Mouse (Mus musculus) hindbrain, postnatal 0 days (tissue): ENCODE results near the gene Pus7. TPM values are rescaled to one million over a fixed set of nuclear protein-coding genes. Genes with fewer than 3 reads are reported as not detected.

ENCODE experiments used
- ATAC-seq: fragments of 200-750 bp; cut with Nextera tagmentation; 2 replicates; pipeline ENCODE4 v1.8.0; 2017; ENCODE audit warnings: mild to moderate bottlenecking, moderate TSS enrichment, moderate library complexity
- DNase-seq: peaks from one replicate; pipeline ENCODE4 v3.0.0-alpha.2; 2015; ENCODE audit warnings: low spot score
- H3K27ac ChIP-seq: fragments of 300-500 bp; sonication (generic); 2 replicates; pipeline ENCODE4 v1.5.1; 2014; ENCODE audit warnings: mild to moderate bottlenecking
- H3K27me3 ChIP-seq: fragments of 300-500 bp; sonication (generic); 2 replicates; pipeline ENCODE4 v1.6.1; 2014; ENCODE audit warnings: low read length, mixed read lengths; ENCODE audit not compliant: insufficient read depth
- H3K36me3 ChIP-seq: fragments of 300-500 bp; sonication (generic); 2 replicates; pipeline ENCODE4 v1.6.1; 2014; ENCODE audit warnings: low read length, mixed read lengths; ENCODE audit not compliant: insufficient read depth
- H3K4me1 ChIP-seq: fragments of 300-500 bp; sonication (generic); 2 replicates; pipeline ENCODE4 v1.6.1; 2014; ENCODE audit warnings: antibody characterized with exemption, low read length, mixed read lengths; ENCODE audit not compliant: insufficient read depth
- H3K4me2 ChIP-seq: fragments of 300-500 bp; sonication (generic); 2 replicates; pipeline ENCODE4 v1.6.1; 2014; ENCODE audit warnings: low read depth, mild to moderate bottlenecking, low read length, moderate library complexity, mixed read lengths
- H3K4me3 ChIP-seq: fragments of 300-500 bp; sonication (generic); 2 replicates; pipeline ENCODE4 v1.5.1; 2014; ENCODE audit warnings: low read length
- H3K9ac ChIP-seq: fragments of 300-500 bp; sonication (generic); replicated peaks from 2 replicates; pipeline ENCODE4 v1.6.1; 2014; ENCODE audit warnings: mild to moderate bottlenecking, low read length, moderate library complexity, mixed read lengths
- H3K9me3 ChIP-seq: fragments of 300-500 bp; sonication (generic); 2 replicates; pipeline ENCODE4 v1.6.1; 2016; ENCODE audit warnings: low read length, mixed read lengths
- CTCF ChIP-seq: IDR thresholded peaks from 2 replicates; pipeline ENCODE4 v1.5.1; 2016; ENCODE audit warnings: antibody characterized with exemption, control low read depth, low read depth
- WGBS: fragments of 180-500 bp; shearing (Covaris S2); extraction: QIAGEN DNeasy Blood & Tissue Kit; methylation state at CpG from one replicate; pipeline ENCODE4 v1.1.7; 2014; 5-methylcytosine and 5-hydroxymethylcytosine counted together
- polyA plus RNA-seq: library from polyadenylated mRNA; unstranded; fragments of >200 nt; fragmentation: Nextera tagmentation; extraction: Ambion mirVana; gene quantifications from 2 replicates; pipeline ENCODE4 v1.2.1, GENCODE M21; 2015
- total RNA-seq: library from RNA; depleted of rRNA; stranded (reverse); fragments of >200 nt; gene quantifications from 2 replicates; pipeline ENCODE4 v1.2.3, GENCODE M21; 2014

Gene Pus7
- total and polyA plus RNA-seq, 2 experiments from 2014 or later: 8.7 to 14.4 TPM

- no peak overlapping the region for H3K27ac ChIP-seq
- H3K4me2 ChIP-seq: no peak overlapping the region
- H3K27me3 ChIP-seq: no peaks in the 10 kb centered on the region
- H3K9me3 ChIP-seq: no peaks in the 10 kb centered on the region
- DNase-seq: no peak
- ATAC-seq: no peak
- H3K4me3 ChIP-seq: no peak overlapping the region
- H3K36me3 ChIP-seq: peaks cover 45% of the 10 kb centered on the region; the same call in 1 of the 2 replicates
- H3K9ac ChIP-seq: no peak overlapping the region
- TF ChIP-seq CTCF: no peak
- H3K4me1 ChIP-seq: no peaks in the 10 kb centered on the region
- WGBS: 90% methylated on average over 15 of the region's 15 CpGs
These were observed 33.2 kb upstream of the Pus7 start for GRCm38 (mm10) chr5:23816681-23817080.

GRCm38 (mm10) chr5:23814841-23815240 is 31.3 kb upstream of the Pus7 start:
- no peak overlapping the region for H3K9ac ChIP-seq
- no peak overlapping the region for H3K4me2 ChIP-seq
- no peaks in the 10 kb centered on the region for H3K4me1 ChIP-seq
- no peak overlapping the region for H3K27ac ChIP-seq
- WGBS: 64% methylated on average over 5 of the region's 5 CpGs
- no peak overlapping the region for H3K4me3 ChIP-seq
- H3K9me3 ChIP-seq: no peaks in the 10 kb centered on the region
- DNase-seq: no peak
- TF ChIP-seq CTCF: no peak
- no peak for ATAC-seq
- H3K36me3 ChIP-seq: peaks cover 51% of the 10 kb centered on the region
- H3K27me3 ChIP-seq: no peaks in the 10 kb centered on the region

GRCm38 (mm10) chr5:23792726-23793125 is 9.2 kb upstream of the Pus7 start:
- peaks cover 8% of the 10 kb centered on the region for H3K4me1 ChIP-seq
- no peaks in the 10 kb centered on the region for H3K27me3 ChIP-seq
- no peaks in the 10 kb centered on the region for H3K9me3 ChIP-seq
- H3K4me3 ChIP-seq: no peak overlapping the region
- no peak for DNase-seq
- 78% methylated on average over 2 of the region's 2 CpGs for WGBS
- H3K9ac ChIP-seq: no peak overlapping the region
- no peak overlapping the region for H3K4me2 ChIP-seq
- H3K36me3 ChIP-seq: no peaks in the 10 kb centered on the region; the same call in 1 of the 2 replicates
- H3K27ac ChIP-seq: no peak overlapping the region
- ATAC-seq: no peak
- no peak for TF ChIP-seq CTCF

- no peak for TF ChIP-seq CTCF
- peaks cover 8% of the 10 kb centered on the region for H3K4me1 ChIP-seq
- H3K9ac ChIP-seq: no peak overlapping the region
- DNase-seq (no peak), ATAC-seq (no peak)
- no peaks in the 10 kb centered on the region for H3K27me3 ChIP-seq
- H3K36me3 ChIP-seq: no peaks in the 10 kb centered on the region
- no peak overlapping the region for H3K27ac ChIP-seq
- WGBS: 89% methylated on average over 4 of the region's 4 CpGs
- no peaks in the 10 kb centered on the region for H3K9me3 ChIP-seq
- H3K4me3 ChIP-seq: no peak overlapping the region
- H3K4me2 ChIP-seq: no peak overlapping the region
These were observed 5.6 kb upstream of the Pus7 start for GRCm38 (mm10) chr5:23789078-23789612.

- no peak overlapping the region for H3K27ac ChIP-seq
- peak overlapping the region; percentile 84 for H3K4me3 ChIP-seq
- no peaks in the 10 kb centered on the region for H3K9me3 ChIP-seq
- peaks cover 8% of the 10 kb centered on the region for H3K4me1 ChIP-seq
- peak overlapping the region; percentile 78; the same call in 1 of the 2 replicates for H3K9ac ChIP-seq
- H3K4me2 ChIP-seq: peak overlapping the region; percentile 81
- no peak for DNase-seq
- TF ChIP-seq CTCF: no peak
- H3K36me3 ChIP-seq: no peaks in the 10 kb centered on the region
- no peak for ATAC-seq
- 49% methylated on average over 3 of the region's 3 CpGs for WGBS
- H3K27me3 ChIP-seq: no peaks in the 10 kb centered on the region
These were observed 4.9 kb upstream of the Pus7 start for GRCm38 (mm10) chr5:23788390-23788830.

- peak; percentile 90 for ATAC-seq
- DNase-seq: peak; percentile 96
- Histone ChIP-seq H3K4me3 (peak within 1 kb of the TSS; percentile 84), H3K9ac (peak within 1 kb of the TSS; percentile 78), H3K4me1 (peaks cover 8% of the 10 kb centered on the region), H3K36me3 (no peaks in the 10 kb centered on the region), H3K27ac (peak within 1 kb of the TSS; percentile 77; the same call in 1 of the 2 replicates), H3K9me3 (no peaks in the 10 kb centered on the region), H3K4me2 (peak within 1 kb of the TSS; percentile 81), H3K27me3 (no peaks in the 10 kb centered on the region)
- TF ChIP-seq CTCF: peak; percentile 100
- WGBS: 3% methylated on average over 47 of the region's 47 CpGs
These were observed 4.3 kb upstream of the Pus7 start, which contains the start of gene Rint1 for GRCm38 (mm10) chr5:23787536-23788389. TSS of gene Rint1 (plus strand) at chr5:23787711.
